Mouse (Mus musculus): ENCODE measurements around the gene Gsx1. TPM values are rescaled to one million over a fixed set of nuclear protein-coding genes. Genes with fewer than 3 reads are reported as not detected.

The Gsx1 gene
- polyA plus RNA-seq, 1 experiment from 2014 or later, result not detected

DNA sequence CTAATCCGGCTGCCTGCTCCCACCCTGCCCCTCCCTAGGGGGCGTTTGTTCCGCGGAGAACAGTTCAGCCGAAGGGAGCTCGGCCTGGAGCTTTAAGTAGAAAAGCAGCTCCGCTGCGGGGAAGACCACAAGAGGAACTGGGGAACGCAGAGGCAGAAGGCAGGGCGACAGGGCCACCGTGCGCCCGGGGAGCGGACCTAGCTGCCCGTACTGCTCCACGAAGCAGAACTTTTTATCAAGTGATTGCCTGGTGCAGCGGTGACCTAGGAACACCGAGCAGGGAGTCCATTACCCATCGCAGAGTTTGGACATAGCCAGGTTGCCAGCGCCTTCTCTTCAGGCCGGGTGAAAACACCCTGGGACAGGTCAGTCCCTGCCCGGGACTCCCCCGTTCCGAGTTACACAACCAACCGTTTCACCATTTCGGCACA is 2.5 kb upstream of the Gsx1 start:
- peak overlapping the region; percentile 26 for H3K4me3 ChIP-seq (replicated peaks)
- no peak overlapping the region for H3K27ac ChIP-seq
- H3K36me3 ChIP-seq, result no peaks in the 10 kb centered on the region
- 0% methylated on average over 25 of the region's 26 CpGs for WGBS
- peaks cover 69% of the 10 kb centered on the region for H3K27me3 ChIP-seq (replicated peaks)
- H3K4me2 ChIP-seq, result peak overlapping the region; percentile 50
- H3K9me3 ChIP-seq, result no peaks in the 10 kb centered on the region
- peaks cover 28% of the 10 kb centered on the region for H3K4me1 ChIP-seq
- no peak overlapping the region for H3K9ac ChIP-seq
- no peak for ATAC-seq (ENCODE audit: insufficient read depth, low FRiP score, low read depth)

DNA sequence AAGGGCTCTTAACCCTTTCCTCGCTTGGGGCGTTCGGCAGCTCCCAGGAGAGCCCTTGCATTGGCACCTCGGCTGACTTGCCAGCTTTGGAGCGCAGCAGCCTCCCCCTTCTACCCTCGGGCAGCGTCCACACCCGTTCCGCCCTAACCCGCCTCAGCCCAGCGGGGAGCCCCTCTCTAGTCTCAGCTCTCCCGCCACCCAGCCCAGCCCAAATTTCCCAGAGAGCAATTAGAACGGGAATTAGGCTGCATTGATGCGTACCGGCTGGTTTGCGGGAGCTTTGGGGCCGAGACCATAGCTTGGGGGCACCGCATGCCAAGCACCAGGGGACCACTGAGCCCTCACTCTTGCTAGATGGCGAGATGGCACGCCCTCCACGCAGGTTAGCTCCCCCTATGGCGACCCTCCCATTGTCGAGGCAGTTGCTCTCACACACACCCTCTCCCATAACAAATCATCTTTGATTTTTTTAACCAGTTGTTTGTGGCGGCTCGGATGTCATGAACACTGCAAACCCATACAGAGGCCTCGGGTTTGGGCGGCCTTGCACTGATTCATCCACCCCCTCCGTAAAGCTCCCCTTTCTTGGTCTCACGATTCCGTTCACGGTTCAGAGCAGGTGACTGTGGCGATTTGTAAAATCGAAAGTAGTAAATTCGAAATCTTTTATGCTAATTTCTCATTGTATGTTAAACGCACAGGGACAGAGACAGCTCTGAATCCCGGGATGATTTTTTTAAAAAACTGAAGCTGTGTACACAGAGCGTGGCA is 1.5 kb upstream of the Gsx1 start:
- H3K4me1 ChIP-seq, result peaks cover 28% of the 10 kb centered on the region
- peaks cover 79% of the 10 kb centered on the region for H3K27me3 ChIP-seq (replicated peaks)
- no peaks in the 10 kb centered on the region for H3K9me3 ChIP-seq
- peak overlapping the region; percentile 43 for H3K4me2 ChIP-seq
- H3K36me3 ChIP-seq, result no peaks in the 10 kb centered on the region
- under 1% methylated on average over 37 of the region's 37 CpGs for WGBS
- H3K9ac ChIP-seq, result no peak overlapping the region
- no peak for ATAC-seq (ENCODE audit: insufficient read depth, low FRiP score, low read depth)
- H3K27ac ChIP-seq, result no peak overlapping the region
- H3K4me3 ChIP-seq (replicated peaks), result peak overlapping the region; percentile 26

DNA sequence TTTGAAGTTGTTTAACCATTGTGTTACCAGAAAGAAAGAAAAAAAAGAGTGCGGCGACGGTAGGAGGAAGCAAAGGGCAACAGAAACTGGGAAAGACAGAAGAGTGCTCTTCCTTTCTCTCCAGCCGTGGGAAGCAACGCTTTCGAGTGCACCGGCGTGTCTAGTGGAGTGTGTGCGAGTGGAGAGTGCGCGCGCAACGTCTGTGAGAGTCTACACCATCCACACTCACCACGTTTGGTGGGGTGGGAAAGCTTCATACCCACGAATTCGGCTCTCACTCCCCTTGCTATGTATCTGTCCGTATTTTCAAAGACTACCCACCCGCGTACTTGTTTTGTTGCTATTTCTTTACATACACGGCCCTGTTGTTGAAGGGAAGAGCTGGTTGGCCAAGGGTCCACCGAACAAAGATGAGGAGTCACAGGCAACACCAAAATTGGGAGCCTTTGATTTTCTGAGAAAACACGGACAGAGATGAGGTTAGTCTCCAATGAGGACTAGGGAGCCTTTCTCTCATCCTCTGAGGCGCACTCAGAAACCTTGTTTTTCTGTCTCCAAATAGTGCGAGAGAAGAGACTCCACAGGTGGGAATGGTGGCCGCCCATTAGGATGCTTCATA is 835 bp upstream of the Gsx1 start:
- 4% methylated on average over 25 of the region's 25 CpGs for WGBS
- H3K36me3 ChIP-seq, result no peaks in the 10 kb centered on the region
- no peak overlapping the region for H3K9ac ChIP-seq
- no peaks in the 10 kb centered on the region for H3K9me3 ChIP-seq
- no peak for ATAC-seq (ENCODE audit: insufficient read depth, low FRiP score, low read depth)
- peak overlapping the region; percentile 43 for H3K4me2 ChIP-seq
- peaks cover 85% of the 10 kb centered on the region for H3K27me3 ChIP-seq (replicated peaks)
- peak overlapping the region; percentile 26 for H3K4me3 ChIP-seq (replicated peaks)
- H3K27ac ChIP-seq, result no peak overlapping the region
- peaks cover 28% of the 10 kb centered on the region for H3K4me1 ChIP-seq

DNA sequence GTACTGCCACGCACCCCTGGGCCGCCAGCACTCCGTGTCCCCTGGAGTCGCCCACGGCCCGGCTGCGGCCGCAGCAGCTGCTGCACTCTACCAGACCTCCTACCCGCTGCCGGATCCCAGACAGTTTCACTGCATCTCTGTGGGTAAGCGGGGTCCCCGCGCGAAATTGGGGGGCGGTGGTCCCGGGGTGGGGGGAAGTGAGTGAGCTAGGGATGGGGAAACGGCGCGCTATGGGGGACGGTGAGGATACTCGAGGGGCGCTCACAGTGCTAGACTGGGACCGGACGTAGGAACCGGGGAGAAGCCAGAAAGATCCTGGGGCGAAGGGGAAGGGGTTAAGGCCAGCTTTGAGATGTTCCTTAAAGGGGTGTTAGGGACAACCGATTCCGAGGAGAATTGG is 660 bp downstream of the Gsx1 start:
- no peaks in the 10 kb centered on the region for H3K9me3 ChIP-seq
- peaks cover 88% of the 10 kb centered on the region for H3K27me3 ChIP-seq (replicated peaks)
- 2% methylated on average over 28 of the region's 28 CpGs for WGBS
- no peak overlapping the region for H3K27ac ChIP-seq
- H3K4me3 ChIP-seq (replicated peaks), result peak overlapping the region; percentile 28
- ATAC-seq (ENCODE audit: insufficient read depth, low FRiP score, low read depth), result no peak
- peak overlapping the region; percentile 53 for H3K4me2 ChIP-seq
- no peak overlapping the region for H3K9ac ChIP-seq
- H3K36me3 ChIP-seq, result no peaks in the 10 kb centered on the region
- H3K4me1 ChIP-seq, result peaks cover 28% of the 10 kb centered on the region

DNA sequence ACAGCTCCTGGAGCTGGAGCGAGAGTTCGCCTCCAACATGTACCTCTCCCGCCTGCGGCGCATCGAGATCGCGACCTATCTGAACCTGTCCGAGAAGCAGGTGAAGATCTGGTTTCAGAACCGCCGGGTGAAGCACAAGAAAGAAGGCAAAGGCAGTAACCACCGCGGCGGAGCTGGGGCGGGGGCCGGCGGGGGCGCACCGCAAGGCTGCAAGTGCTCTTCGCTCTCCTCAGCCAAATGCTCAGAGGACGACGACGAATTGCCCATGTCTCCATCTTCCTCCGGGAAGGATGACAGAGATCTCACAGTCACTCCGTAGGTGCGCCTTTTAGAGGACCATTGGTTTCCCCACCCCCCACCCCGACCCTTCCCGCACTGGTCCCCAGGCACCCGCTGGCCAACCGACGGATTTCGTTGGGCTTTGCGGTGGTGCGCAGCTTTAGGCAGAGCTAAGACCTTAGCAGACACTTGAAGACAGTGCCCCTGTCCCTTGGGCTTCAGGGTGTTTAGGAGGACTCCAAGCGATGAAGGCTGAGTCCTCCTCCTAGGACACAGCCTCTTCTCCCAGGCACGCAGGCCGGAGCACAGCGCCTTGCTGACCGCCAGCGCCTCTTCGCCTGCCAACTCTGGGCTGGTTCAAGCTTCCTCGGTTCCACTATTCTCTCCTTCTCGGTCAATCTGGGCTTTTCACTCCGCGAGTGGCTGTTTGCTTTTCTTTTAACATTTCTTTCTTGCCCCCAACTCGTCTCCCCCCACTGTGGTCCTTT is 1.5 kb downstream of the Gsx1 start:
- Histone ChIP-seq H3K4me2 (no peak overlapping the region), H3K4me3 (replicated peaks) (no peak overlapping the region), H3K27me3 (replicated peaks) (peaks cover 91% of the 10 kb centered on the region), H3K27ac (no peak overlapping the region), H3K36me3 (no peaks in the 10 kb centered on the region), H3K4me1 (peaks cover 28% of the 10 kb centered on the region), H3K9ac (no peak overlapping the region), H3K9me3 (no peaks in the 10 kb centered on the region)
- no peak for ATAC-seq (ENCODE audit: insufficient read depth, low FRiP score, low read depth)
- WGBS, result 2% methylated on average over 46 of the region's 46 CpGs

DNA sequence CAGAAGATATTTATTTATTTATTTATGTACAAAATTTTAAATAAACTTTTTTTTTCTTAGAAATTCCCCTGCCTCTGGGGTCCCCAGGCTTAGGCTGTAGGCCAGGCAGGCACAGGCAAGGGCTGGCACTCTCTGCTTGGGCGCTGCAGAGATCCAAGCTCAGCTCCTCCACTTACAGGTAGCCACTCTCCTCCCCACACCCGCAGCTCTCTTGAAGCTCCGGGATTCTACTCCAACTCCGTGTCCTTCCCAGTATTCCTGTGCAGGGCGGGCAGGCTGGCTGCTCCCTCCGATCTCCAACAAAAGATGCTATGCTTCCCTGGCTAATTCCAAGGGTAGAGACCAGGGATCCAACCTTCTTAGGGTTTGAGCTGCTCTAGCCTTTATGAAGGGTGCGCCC is 2.4 kb downstream of the Gsx1 start:
- ATAC-seq (ENCODE audit: insufficient read depth, low FRiP score, low read depth), result no peak
- WGBS, result 2% methylated on average over 7 of the region's 7 CpGs
- H3K4me3 ChIP-seq (replicated peaks), result no peak overlapping the region
- no peaks in the 10 kb centered on the region for H3K9me3 ChIP-seq
- peaks cover 88% of the 10 kb centered on the region for H3K27me3 ChIP-seq (replicated peaks)
- no peak overlapping the region for H3K9ac ChIP-seq
- no peaks in the 10 kb centered on the region for H3K36me3 ChIP-seq
- H3K27ac ChIP-seq, result no peak overlapping the region
- peaks cover 27% of the 10 kb centered on the region for H3K4me1 ChIP-seq
- H3K4me2 ChIP-seq, result no peak overlapping the region

DNA sequence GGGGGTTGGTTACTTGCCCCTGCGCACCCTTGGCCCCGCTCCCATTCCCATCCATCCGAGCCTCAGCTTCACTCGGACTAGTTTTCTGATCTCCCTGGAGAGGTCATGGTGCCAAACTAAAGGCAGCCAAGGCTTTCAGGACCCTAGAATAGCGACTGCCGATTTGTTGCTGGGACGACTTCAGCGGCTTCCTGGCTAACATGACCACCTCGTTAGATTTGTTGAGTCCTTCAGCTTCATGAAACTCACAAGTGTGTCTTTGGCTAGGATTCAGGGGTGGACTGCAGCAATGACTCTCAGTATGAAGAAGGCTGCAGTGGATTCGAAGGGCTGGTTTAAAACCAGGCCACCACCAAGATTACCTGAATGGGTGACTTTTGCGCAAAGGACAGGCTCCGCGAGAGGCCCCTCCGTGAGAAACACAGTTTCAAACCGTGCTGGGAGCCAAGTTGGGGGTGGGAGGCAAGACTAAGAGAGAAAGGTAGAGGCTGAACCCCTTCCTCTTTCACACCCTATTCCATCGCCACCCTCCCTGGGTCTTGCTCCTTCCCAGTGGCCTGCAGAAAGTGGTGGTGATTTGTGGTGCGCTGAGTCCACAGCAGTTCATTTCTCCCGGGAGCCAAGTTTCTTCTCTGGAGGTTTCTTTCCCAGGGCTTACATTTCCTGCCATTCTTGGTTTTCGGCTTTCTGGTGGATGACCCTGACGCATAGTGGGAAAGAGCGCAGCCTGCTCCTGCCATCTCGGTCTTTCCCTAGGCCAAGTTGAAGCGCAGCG is 3.5 kb downstream of the Gsx1 start:
- Histone ChIP-seq H3K9me3 (no peaks in the 10 kb centered on the region), H3K27ac (no peak overlapping the region), H3K4me2 (no peak overlapping the region), H3K27me3 (replicated peaks) (peaks cover 81% of the 10 kb centered on the region), H3K36me3 (no peaks in the 10 kb centered on the region), H3K4me1 (peaks cover 16% of the 10 kb centered on the region), H3K4me3 (replicated peaks) (no peak overlapping the region), H3K9ac (no peak overlapping the region)
- ATAC-seq (ENCODE audit: insufficient read depth, low FRiP score, low read depth), result no peak
- WGBS, result 2% methylated on average over 24 of the region's 24 CpGs

DNA sequence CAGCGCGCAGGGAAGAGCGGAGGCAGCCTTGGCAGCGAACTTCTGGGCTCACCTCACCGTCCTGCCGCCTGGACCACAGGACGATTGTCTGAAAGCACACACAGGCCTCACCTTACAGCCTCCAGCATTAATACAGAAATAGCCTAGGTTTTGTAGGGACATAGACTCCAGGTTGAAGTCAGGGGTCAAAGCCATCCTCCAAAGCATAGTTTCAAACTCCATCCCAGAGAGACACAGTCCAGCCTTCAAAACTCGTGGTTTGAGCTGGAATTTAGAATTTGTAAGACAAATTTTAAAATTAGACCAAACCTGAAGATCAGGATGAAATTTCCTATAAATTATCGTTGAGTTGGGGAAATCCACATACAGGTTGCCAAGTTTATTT is 4.1 kb downstream of the Gsx1 start:
- Histone ChIP-seq H3K4me1 (peaks cover 11% of the 10 kb centered on the region), H3K4me3 (replicated peaks) (no peak overlapping the region), H3K9me3 (no peaks in the 10 kb centered on the region), H3K36me3 (no peaks in the 10 kb centered on the region), H3K9ac (no peak overlapping the region), H3K27ac (no peak overlapping the region), H3K27me3 (replicated peaks) (peaks cover 76% of the 10 kb centered on the region), H3K4me2 (no peak overlapping the region)
- no peak for ATAC-seq (ENCODE audit: insufficient read depth, low FRiP score, low read depth)
- WGBS, result 2% methylated on average over 9 of the region's 9 CpGs

DNA sequence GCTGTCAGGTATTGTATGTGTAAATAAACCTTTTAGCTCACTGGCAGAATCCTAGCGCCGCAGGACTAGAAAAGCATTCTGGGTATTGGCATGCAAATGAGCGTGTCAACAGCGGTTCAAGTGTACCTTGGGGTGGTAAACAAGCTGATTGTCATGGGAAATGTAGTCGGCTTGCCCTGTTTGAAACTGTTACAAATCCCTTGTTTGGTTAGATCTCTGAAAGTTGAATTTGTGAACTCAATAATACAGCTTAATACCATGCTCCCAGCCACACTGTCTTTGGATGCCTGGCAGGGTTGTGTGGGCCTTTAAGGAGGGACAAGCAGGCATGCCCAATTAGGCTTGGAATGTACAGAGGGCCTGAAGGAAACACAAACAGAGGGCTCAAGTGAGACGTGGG is 16.4 kb downstream of the Gsx1 start:
- H3K9ac ChIP-seq, result no peak overlapping the region
- peaks cover 4% of the 10 kb centered on the region for H3K27me3 ChIP-seq (replicated peaks)
- H3K4me2 ChIP-seq, result no peak overlapping the region
- no peaks in the 10 kb centered on the region for H3K4me1 ChIP-seq
- 20% methylated on average over 6 of the region's 6 CpGs for WGBS
- no peak overlapping the region for H3K27ac ChIP-seq
- no peak for ATAC-seq (ENCODE audit: insufficient read depth, low FRiP score, low read depth)
- no peaks in the 10 kb centered on the region for H3K9me3 ChIP-seq
- no peak overlapping the region for H3K4me3 ChIP-seq (replicated peaks)
- no peaks in the 10 kb centered on the region for H3K36me3 ChIP-seq

DNA sequence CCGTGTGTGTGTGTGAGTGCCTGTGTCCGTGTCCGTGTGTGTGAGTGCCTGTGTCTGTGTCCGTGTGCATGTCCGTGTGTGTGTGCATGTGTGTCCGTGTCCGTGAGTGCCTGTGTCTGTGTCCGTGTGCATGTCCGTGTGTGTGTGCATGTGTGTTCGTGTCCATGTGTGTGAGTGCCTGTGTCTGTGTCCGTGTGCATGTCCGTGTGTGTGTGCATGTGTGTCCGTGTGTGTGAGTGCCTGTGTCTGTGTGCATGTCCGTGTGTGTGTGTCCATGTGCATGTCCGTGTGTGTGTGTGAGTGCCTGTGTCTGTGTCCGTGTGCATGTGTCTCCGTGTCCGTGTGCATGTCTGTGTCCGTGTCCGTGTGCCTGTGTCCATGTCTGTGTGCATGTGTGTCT is 19.4 kb downstream of the Gsx1 start:
- H3K4me3 ChIP-seq (replicated peaks), result no peak overlapping the region
- no peak for ATAC-seq (ENCODE audit: insufficient read depth, low FRiP score, low read depth)
- no peaks in the 10 kb centered on the region for H3K4me1 ChIP-seq
- H3K9ac ChIP-seq, result no peak overlapping the region
- H3K27me3 ChIP-seq (replicated peaks), result peaks cover 5% of the 10 kb centered on the region
- H3K36me3 ChIP-seq, result no peaks in the 10 kb centered on the region
- H3K9me3 ChIP-seq, result no peaks in the 10 kb centered on the region
- no peak overlapping the region for H3K27ac ChIP-seq
- WGBS, result 95% methylated on average over 20 of the region's 20 CpGs
- no peak overlapping the region for H3K4me2 ChIP-seq

DNA sequence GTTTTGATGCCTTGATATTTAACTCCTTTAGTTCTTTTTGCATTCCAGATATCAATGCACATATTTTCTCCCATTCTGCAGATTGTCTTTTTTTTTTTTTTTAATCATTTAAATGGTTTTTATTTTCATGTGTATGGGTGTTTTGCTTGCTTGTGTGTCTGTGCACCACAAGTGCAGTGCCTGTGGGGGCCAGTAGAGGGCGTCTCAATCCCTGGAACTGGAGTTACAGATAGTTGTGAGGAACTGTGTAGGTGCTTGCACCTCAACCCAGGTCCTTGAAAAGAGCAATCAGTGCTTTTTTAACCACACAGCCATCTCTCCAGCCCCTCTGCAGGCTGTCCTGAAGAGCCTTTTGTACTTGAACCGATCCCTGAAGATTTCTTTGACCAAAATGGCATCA is 20.0 kb downstream of the Gsx1 start:
- ATAC-seq (ENCODE audit: insufficient read depth, low FRiP score, low read depth), result no peak
- H3K4me1 ChIP-seq, result no peaks in the 10 kb centered on the region
- no peaks in the 10 kb centered on the region for H3K9me3 ChIP-seq
- no peak overlapping the region for H3K4me2 ChIP-seq
- H3K27ac ChIP-seq, result no peak overlapping the region
- H3K4me3 ChIP-seq (replicated peaks), result no peak overlapping the region
- peaks cover 5% of the 10 kb centered on the region for H3K27me3 ChIP-seq (replicated peaks)
- H3K9ac ChIP-seq, result no peak overlapping the region
- H3K36me3 ChIP-seq, result no peaks in the 10 kb centered on the region
- 68% methylated on average over 2 of the region's 2 CpGs for WGBS

Data from stomach, embryonic 15.5 days (tissue).